Mouse (Mus musculus) embryonic facial prominence, embryonic 12.5 days (tissue): ENCODE measurements around the gene Igfbp4. TPM values are rescaled to one million over a fixed set of nuclear protein-coding genes. Genes with fewer than 3 reads are reported as not detected.

ENCODE experiments used
- ATAC-seq: fragments of 200-750 bp; cut with Nextera tagmentation; 2 replicates; pipeline ENCODE4 v1.8.0; 2017; ENCODE audit not compliant: insufficient number of reproducible peaks, insufficient read depth, low FRiP score, low TSS enrichment
- H3K27ac ChIP-seq: fragments of 300-500 bp; sonication (generic); 2 replicates; pipeline ENCODE4 v1.5.1; 2016; ENCODE audit warnings: mild to moderate bottlenecking
- H3K27me3 ChIP-seq: fragments of 300-500 bp; sonication (generic); 2 replicates; pipeline ENCODE4 v1.6.1; 2016; ENCODE audit warnings: mild to moderate bottlenecking, moderate library complexity
- H3K36me3 ChIP-seq: fragments of 300-500 bp; sonication (generic); 2 replicates; pipeline ENCODE4 v1.6.1; 2016; ENCODE audit warnings: mild to moderate bottlenecking
- H3K4me1 ChIP-seq: fragments of 300-500 bp; sonication (generic); 2 replicates; pipeline ENCODE4 v1.6.1; 2016
- H3K4me2 ChIP-seq: fragments of 300-500 bp; sonication (generic); replicated peaks from 2 replicates; pipeline ENCODE4 v1.6.1; 2016; ENCODE audit warnings: mild to moderate bottlenecking, moderate library complexity
- H3K4me3 ChIP-seq: fragments of 300-500 bp; sonication (generic); 2 replicates; pipeline ENCODE4 v1.5.1; 2016; ENCODE audit warnings: mild to moderate bottlenecking
- H3K9ac ChIP-seq: fragments of 300-500 bp; sonication (generic); 2 replicates; pipeline ENCODE4 v1.6.1; 2016; ENCODE audit warnings: mild to moderate bottlenecking, moderate library complexity
- H3K9me3 ChIP-seq: fragments of 300-500 bp; sonication (generic); 2 replicates; pipeline ENCODE4 v1.6.1; 2016; ENCODE audit warnings: mild to moderate bottlenecking, moderate library complexity
- whole genome bisulfite sequencing: fragments of 180-500 bp; shearing (Covaris S2); methylation state at CpG from one replicate; pipeline ENCODE4 v1.1.7; 2016; 5-methylcytosine and 5-hydroxymethylcytosine counted together
- polyA plus RNA-seq: library from polyadenylated mRNA; unstranded; fragments of >200 nt; fragmentation: Nextera tagmentation; extraction: Ambion mirVana; gene quantifications from 2 replicates; pipeline ENCODE4 v1.2.1, GENCODE M21; 2016

The Igfbp4 gene
- polyA plus RNA-seq, 1 experiment from 2014 or later, result 942 TPM

DNA sequence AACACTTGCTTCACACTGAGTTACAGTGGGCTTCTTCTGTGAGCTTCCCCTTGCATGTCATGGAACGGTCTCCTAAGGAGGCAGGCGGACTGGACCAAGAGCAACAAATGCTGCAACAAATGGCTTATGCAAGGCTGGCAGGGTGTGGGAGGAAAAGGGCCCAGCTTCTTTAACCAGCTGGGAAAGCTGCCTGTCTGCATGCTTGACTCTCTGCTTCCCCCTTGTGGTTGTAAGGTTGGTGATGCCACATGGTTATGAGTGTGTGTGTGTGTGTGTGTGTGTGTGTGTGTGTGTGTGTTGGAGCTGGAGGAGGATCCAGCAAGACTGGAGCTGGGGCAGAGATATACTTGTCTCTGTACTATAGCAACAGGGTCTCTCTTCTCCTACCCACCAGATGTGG is 24.9 kb downstream of the Igfbp4 start:
- Histone ChIP-seq H3K4me2 (no peak overlapping the region), H3K4me3 (no peak overlapping the region), H3K27me3 (no peaks in the 10 kb centered on the region), H3K9me3 (no peaks in the 10 kb centered on the region), H3K4me1 (peaks cover 32% of the 10 kb centered on the region), H3K9ac (no peak overlapping the region), H3K36me3 (no peaks in the 10 kb centered on the region), H3K27ac (peak overlapping the region; percentile 38; the same call in 1 of the 2 replicates)
- WGBS, result 11% methylated on average over 2 of the region's 2 CpGs
- 0 out of 2 replicates have a peak, but pooled peaks have one; percentile 2 for ATAC-seq

DNA sequence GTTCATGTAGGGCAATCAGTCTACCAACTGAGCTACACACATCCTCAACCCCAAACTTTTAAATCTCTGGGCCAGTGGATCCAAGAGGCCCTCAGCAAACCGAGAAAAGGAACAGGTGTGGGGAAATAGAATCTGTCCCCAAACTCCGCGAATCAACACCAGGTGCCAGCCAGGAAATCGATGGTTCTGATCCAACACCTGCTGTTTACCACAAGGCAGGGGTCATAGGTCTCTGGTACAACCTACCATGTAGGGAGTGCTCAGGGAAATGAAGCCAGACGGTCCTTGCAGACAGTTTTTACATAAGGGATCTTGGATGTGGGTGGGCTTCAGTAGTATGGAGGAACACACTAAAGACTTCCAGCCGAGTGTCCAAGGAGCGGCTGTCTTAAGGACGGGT is 26.5 kb downstream of the Igfbp4 start:
- no peak for ATAC-seq
- Histone ChIP-seq H3K36me3 (no peaks in the 10 kb centered on the region), H3K27ac (no peak overlapping the region), H3K9ac (no peak overlapping the region), H3K9me3 (no peaks in the 10 kb centered on the region), H3K4me3 (no peak overlapping the region), H3K4me2 (no peak overlapping the region), H3K4me1 (peaks cover 48% of the 10 kb centered on the region), H3K27me3 (no peaks in the 10 kb centered on the region)
- 80% methylated on average over 8 of the region's 8 CpGs for WGBS

DNA sequence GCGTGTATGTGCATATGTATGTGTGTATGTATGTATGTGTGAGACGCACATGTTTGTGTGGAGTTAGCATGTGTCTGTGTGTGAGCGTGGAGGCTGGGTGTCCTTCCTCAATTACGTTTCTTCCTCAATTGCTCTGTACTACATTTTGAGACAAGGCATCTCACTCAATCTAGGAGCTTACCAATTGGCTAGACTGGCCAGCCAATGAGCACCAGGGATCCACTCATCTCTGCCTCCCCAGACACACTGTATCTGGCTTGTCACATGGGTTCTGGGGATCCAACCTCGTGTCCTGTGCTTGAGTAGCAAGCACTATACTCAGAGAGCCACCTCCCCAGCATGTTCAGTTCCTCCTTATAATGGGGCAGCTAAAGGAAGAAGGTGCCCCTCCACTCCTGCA is 27.4 kb downstream of the Igfbp4 start:
- Histone ChIP-seq H3K27me3 (no peaks in the 10 kb centered on the region), H3K27ac (no peak overlapping the region), H3K36me3 (no peaks in the 10 kb centered on the region), H3K4me2 (no peak overlapping the region), H3K4me1 (peaks cover 49% of the 10 kb centered on the region), H3K4me3 (no peak overlapping the region), H3K9ac (no peak overlapping the region), H3K9me3 (no peaks in the 10 kb centered on the region)
- whole genome bisulfite sequencing, result 84% methylated on average over 5 of the region's 5 CpGs
- no peak for ATAC-seq

DNA sequence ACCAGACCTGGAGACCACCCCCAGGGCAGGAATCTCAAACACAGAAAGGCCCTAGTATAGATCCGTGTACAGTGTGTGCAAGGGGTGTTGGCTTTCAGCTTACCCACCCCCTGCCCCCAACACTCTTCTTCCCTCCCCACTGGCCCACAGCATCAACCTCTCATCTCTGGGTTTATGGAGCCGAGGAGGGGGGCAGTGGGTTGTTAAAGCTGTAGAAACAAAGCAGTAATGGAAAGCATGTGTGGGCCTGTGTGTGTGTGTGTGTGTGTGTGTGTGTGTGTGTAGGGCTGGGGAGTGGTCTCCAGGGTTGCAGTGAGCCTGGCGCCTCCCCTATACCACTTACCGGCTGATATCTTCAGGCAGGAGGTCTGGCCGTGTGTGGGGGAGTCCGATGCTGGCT is 30.8 kb downstream of the Igfbp4 start:
- no peak overlapping the region for H3K9ac ChIP-seq
- no peak overlapping the region for H3K4me3 ChIP-seq
- H3K27me3 ChIP-seq, result no peaks in the 10 kb centered on the region
- ATAC-seq, result peak; percentile 94
- peaks cover 58% of the 10 kb centered on the region for H3K4me1 ChIP-seq
- H3K9me3 ChIP-seq, result no peaks in the 10 kb centered on the region
- peak overlapping the region; percentile 18 for H3K4me2 ChIP-seq
- H3K27ac ChIP-seq, result peak overlapping the region; percentile 94
- WGBS, result 4% methylated on average over 6 of the region's 6 CpGs
- no peaks in the 10 kb centered on the region for H3K36me3 ChIP-seq

DNA sequence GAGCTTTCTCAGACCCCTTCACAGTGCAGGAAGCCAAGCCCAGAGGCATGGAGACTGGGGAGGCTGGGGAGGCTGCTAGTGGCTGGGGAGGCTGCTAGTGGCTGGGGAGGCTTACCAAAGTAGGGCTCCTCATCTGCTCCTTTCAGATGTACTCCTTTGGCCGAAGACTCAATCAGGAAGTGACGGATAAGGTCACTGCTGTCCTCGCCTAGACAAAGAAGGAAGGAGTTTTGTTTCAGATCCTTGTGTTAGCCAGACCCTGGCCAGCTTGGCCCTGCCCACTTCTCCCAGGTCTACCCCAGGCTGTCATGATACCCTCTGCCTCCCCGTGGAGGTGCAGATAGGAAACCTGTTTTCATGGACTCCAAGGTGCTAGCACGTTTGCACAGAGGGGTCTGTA is 32.7 kb downstream of the Igfbp4 start:
- H3K27me3 ChIP-seq, result no peaks in the 10 kb centered on the region
- ATAC-seq, result no peak
- H3K36me3 ChIP-seq, result no peaks in the 10 kb centered on the region
- H3K27ac ChIP-seq, result peak overlapping the region; percentile 94
- H3K4me3 ChIP-seq, result no peak overlapping the region
- no peak overlapping the region for H3K4me2 ChIP-seq
- WGBS, result 52% methylated on average over 5 of the region's 5 CpGs
- H3K4me1 ChIP-seq, result peaks cover 67% of the 10 kb centered on the region
- no peak overlapping the region for H3K9ac ChIP-seq
- H3K9me3 ChIP-seq, result no peaks in the 10 kb centered on the region

DNA sequence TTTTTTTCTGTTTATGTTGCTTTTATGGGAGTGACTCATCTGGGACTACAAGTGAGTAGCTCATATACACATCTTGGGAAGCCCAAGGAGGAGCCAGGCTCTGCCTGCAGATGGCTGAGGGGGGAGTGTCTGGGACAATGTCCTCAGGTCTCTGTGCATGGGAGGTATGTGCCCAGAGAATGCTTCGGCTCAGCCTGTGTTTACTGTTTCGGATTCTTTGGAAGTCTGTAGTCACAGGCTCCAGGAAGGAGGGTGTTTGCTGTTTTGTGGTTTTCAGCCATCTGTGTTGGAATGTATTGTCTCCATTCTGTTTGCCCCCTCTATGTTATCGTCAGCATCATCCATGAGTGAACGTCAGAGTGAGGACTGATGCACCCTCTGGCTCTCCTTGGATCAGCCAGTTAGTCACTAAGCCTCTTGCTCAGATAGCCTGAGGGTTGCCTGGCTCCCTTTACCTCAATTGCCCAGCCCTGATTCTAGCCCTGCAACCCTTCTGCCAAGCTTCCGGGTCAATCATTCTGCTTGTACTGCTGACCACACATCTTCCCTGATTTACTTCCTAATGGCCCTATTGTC is 35.8 kb downstream of the Igfbp4 start:
- 61% methylated on average over 5 of the region's 5 CpGs for WGBS
- Histone ChIP-seq H3K36me3 (no peaks in the 10 kb centered on the region), H3K9ac (no peak overlapping the region), H3K4me3 (no peak overlapping the region), H3K27me3 (no peaks in the 10 kb centered on the region), H3K4me1 (peaks cover 58% of the 10 kb centered on the region), H3K27ac (peak overlapping the region; percentile 85; the same call in 1 of the 2 replicates), H3K4me2 (no peak overlapping the region), H3K9me3 (no peaks in the 10 kb centered on the region)
- no peak for ATAC-seq

DNA sequence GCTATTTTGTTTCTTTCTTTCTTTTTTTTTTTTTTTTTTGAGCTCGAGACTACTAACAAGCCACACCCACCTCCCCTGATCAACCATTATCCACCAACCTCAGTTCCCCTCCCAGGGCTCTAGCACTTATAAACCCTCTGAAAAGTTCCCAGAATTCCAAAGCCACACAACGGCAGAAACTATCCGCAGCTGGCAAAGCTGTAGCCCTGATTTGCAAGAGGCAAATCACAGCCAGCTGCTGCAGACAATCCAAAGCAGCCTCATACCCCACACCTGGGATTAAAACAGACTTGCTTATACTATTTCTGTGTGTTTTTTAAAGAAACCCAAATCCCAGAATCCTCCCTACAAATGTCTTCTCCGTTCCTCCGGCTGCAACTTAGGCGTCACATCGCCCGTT is 36.8 kb downstream of the Igfbp4 start:
- H3K9me3 ChIP-seq, result no peaks in the 10 kb centered on the region
- peaks cover 56% of the 10 kb centered on the region for H3K4me1 ChIP-seq
- 56% methylated on average over 8 of the region's 8 CpGs for WGBS

DNA sequence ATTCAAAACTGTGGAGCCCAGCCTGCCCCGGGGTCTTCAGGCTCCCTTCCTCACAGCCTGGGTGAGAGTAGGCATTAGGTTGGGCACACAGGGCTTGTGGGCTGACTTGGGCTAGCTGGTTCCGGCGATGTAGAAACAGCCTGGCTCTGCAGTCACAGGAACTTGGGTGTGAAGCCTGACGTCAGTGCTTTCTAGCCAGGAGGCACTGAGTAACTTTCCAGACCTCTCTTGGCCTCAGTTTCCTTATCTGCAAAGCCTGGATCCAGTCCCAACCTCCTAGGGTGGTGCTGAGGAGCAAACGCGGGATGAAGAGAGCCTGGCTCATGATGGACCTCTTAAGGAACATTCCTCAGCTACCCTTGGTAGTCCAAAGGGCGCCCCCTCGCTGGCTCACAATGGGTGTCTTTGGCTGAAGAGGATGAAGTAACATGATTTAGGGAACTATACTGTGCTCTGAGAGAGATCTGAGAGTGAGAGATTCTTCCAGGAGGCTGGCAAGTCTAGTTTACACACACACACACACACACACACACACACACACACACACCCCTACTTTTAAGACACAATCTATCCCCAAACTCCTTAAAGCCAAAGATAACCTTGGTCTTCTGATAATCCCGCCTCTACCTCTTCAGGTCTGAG is 40.0 kb downstream of the Igfbp4 start:
- Histone ChIP-seq H3K36me3 (no peaks in the 10 kb centered on the region), H3K4me1 (peaks cover 29% of the 10 kb centered on the region), H3K27me3 (no peaks in the 10 kb centered on the region), H3K4me2 (no peak overlapping the region), H3K4me3 (no peak overlapping the region), H3K9ac (no peak overlapping the region), H3K27ac (no peak overlapping the region), H3K9me3 (no peaks in the 10 kb centered on the region)
- WGBS, result 86% methylated on average over 9 of the region's 9 CpGs
- no peak for ATAC-seq

More for the DNA sequence above, 36.8 kb downstream of the Igfbp4 start:
- no peaks in the 10 kb centered on the region for H3K27me3 ChIP-seq
- H3K36me3 ChIP-seq, result no peaks in the 10 kb centered on the region
- peak overlapping the region; percentile 85 for H3K27ac ChIP-seq
- H3K4me2 ChIP-seq, result no peak overlapping the region
- H3K9ac ChIP-seq, result no peak overlapping the region
- H3K4me3 ChIP-seq, result no peak overlapping the region
- no peak for ATAC-seq

DNA sequence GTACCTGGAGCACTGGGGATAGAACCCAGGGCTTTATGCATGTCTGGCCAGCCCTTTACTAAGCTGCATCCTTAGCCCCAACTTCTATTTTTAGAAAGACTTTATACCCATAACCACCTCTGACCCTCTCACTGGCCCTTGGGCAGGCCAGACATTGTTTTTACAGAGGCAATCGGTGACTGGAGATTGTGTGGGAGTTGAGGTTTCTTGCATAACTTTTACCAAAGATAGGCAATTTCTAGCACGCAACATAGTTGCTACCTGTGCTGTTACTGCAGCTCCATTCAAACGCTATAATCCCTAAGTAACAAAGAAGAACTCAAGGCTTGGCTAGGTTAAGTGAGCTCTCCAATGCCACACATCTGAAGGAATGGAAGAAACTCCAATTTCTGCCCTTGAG is 40.5 kb downstream of the Igfbp4 start:
- H3K27ac ChIP-seq, result peak overlapping the region; percentile 26; the same call in 1 of the 2 replicates
- H3K4me2 ChIP-seq, result no peak overlapping the region
- H3K9me3 ChIP-seq, result no peaks in the 10 kb centered on the region
- WGBS, result 59% methylated on average over 3 of the region's 3 CpGs
- no peak for ATAC-seq
- no peaks in the 10 kb centered on the region for H3K27me3 ChIP-seq
- no peak overlapping the region for H3K9ac ChIP-seq
- no peak overlapping the region for H3K4me3 ChIP-seq
- H3K4me1 ChIP-seq, result peaks cover 29% of the 10 kb centered on the region
- H3K36me3 ChIP-seq, result no peaks in the 10 kb centered on the region

DNA sequence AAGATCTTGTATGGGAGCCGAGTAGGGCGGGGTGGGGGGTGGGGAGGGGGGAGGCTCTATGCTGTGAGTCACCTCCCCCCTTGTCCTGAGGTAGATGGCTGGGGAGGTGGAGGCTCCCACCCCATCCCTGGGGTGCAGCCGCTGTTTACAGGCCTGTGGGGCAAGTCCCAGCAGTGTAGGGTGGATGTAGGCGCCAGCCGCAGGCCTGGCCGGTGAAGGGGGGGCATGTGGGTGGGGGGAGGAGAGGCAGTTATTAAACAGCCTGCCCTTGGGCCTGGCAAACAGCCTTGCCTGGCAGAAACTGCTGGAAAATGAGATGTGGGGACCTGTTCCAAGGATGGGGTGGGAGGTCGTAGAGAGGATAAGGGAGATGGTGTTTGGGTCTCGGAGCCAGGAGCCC is 41.1 kb downstream of the Igfbp4 start:
- peak overlapping the region; percentile 26; the same call in 1 of the 2 replicates for H3K27ac ChIP-seq
- no peak overlapping the region for H3K9ac ChIP-seq

DNA sequence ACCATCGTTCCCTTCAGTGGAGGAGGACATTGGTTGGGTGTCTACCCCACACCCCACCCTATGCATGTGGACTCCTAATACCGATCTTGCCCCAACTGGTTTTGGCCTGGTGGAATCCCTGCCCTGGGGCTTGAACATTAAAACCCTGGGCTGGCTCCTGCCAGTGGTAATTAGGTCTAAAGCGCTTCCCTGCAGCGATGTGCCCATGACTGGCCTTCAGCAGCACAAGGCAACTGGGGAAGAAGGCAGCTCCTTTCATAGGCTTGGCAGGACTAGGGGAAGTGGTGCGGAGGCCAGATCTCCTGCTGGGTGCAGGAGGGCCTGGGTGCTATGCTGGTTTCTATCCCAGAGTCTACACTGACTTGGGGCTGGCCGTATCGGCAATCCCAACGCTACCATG is 42.5 kb downstream of the Igfbp4 start:
- Histone ChIP-seq H3K27me3 (no peaks in the 10 kb centered on the region), H3K27ac (no peak overlapping the region), H3K36me3 (no peaks in the 10 kb centered on the region), H3K9me3 (no peaks in the 10 kb centered on the region), H3K4me2 (no peak overlapping the region), H3K4me1 (peaks cover 23% of the 10 kb centered on the region), H3K4me3 (no peak overlapping the region), H3K9ac (no peak overlapping the region)
- ATAC-seq, result no peak
- 85% methylated on average over 8 of the region's 8 CpGs for WGBS

More for the DNA sequence above, 41.1 kb downstream of the Igfbp4 start:
- H3K9me3 ChIP-seq, result no peaks in the 10 kb centered on the region
- no peak for ATAC-seq
- WGBS, result 50% methylated on average over 8 of the region's 8 CpGs
- H3K4me2 ChIP-seq, result no peak overlapping the region
- no peaks in the 10 kb centered on the region for H3K36me3 ChIP-seq
- no peaks in the 10 kb centered on the region for H3K27me3 ChIP-seq
- peaks cover 29% of the 10 kb centered on the region for H3K4me1 ChIP-seq
- H3K4me3 ChIP-seq, result no peak overlapping the region

DNA sequence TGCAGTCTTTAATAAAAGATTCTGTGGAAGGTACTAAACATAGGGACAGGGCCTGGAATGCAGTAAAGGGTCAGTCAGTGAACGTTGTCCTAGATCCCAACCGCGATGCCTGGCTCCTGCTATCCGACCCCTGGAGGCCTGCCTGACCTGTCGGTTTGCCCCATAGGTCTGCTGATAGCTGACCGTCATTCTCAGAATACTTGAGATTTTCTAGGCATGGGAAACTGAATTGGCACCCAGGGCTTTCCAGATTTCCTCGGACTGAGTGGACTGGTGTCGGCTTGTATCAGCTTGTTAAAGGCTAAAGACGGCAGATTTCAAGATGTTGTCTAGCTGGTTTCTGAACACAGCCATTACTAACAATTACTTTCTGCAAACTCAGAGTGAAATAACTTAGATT is 43.3 kb downstream of the Igfbp4 start:
- no peak overlapping the region for H3K4me2 ChIP-seq
- H3K9me3 ChIP-seq, result no peaks in the 10 kb centered on the region
- H3K36me3 ChIP-seq, result no peaks in the 10 kb centered on the region
- no peaks in the 10 kb centered on the region for H3K27me3 ChIP-seq
- peaks cover 19% of the 10 kb centered on the region for H3K4me1 ChIP-seq
- no peak overlapping the region for H3K27ac ChIP-seq
- no peak overlapping the region for H3K9ac ChIP-seq
- 73% methylated on average over 9 of the region's 9 CpGs for WGBS
- H3K4me3 ChIP-seq, result no peak overlapping the region
- no peak for ATAC-seq
